Mouse (Mus musculus): ENCODE measurements around the gene Tssk6.

Tssk6 gene

GRCm38 (mm10) chr8:69887289-69888243 is 14.4 kb upstream of the Tssk6 start, which contains the start of gene Cilp2:
TSS of gene Cilp2 (minus strand) at chr8:69887687.
- no peak for DNase-seq

GRCm38 (mm10) chr8:69888244-69888866 is 13.6 kb upstream of the Tssk6 start:
- DNase-seq, result no peak

GRCm38 (mm10) chr8:69888902-69889301 is 13.1 kb upstream of the Tssk6 start:
- DNase-seq, result no peak

- DNase-seq, result peak; percentile 35
Observed at GRCm38 (mm10) chr8:69890813-69891241, 11.2 kb upstream of the Tssk6 start.

- peak; percentile 37 to 50 for DNase-seq
Observed at GRCm38 (mm10) chr8:69893863-69894262, 8.1 kb upstream of the Tssk6 start.

- DNase-seq, result no peak
Observed at GRCm38 (mm10) chr8:69894836-69895332, 7.1 kb upstream of the Tssk6 start.

GRCm38 (mm10) chr8:69895772-69896451 is 6.1 kb upstream of the Tssk6 start:
- DNase-seq, result no peak

- no peak for DNase-seq
Observed at GRCm38 (mm10) chr8:69897857-69898256, 4.1 kb upstream of the Tssk6 start.

- DNase-seq, result no peak
Observed at GRCm38 (mm10) chr8:69899876-69900275, 2.1 kb upstream of the Tssk6 start.

GRCm38 (mm10) chr8:69900895-69901451 is 1.0 kb upstream of the Tssk6 start:
- DNase-seq, result no peak

- DNase-seq, result peak; percentile 96 to 98
Observed at GRCm38 (mm10) chr8:69901484-69902162, 361 bp upstream of the Tssk6 start.

GRCm38 (mm10) chr8:69903063-69903542 is 1.1 kb downstream of the Tssk6 start:
- DNase-seq, result peak; percentile 98 to 99

GRCm38 (mm10) chr8:69904096-69904495 is 2.1 kb downstream of the Tssk6 start:
- no peak for DNase-seq

GRCm38 (mm10) chr8:69906260-69906659 is 4.3 kb downstream of the Tssk6 start:
- DNase-seq, result no peak

GRCm38 (mm10) chr8:69907106-69907505 is 5.1 kb downstream of the Tssk6 start:
- no peak for DNase-seq

- no peak for DNase-seq
Observed at GRCm38 (mm10) chr8:69911917-69912316, 9.9 kb downstream of the Tssk6 start.

GRCm38 (mm10) chr8:69912478-69913074 is 10.6 kb downstream of the Tssk6 start:
- DNase-seq, result no peak

GRCm38 (mm10) chr8:69914526-69914925 is 12.5 kb downstream of the Tssk6 start:
- no peak for DNase-seq

GRCm38 (mm10) chr8:69915748-69916147 is 13.8 kb downstream of the Tssk6 start:
- no peak for DNase-seq

GRCm38 (mm10) chr8:69918506-69918905 is 16.5 kb downstream of the Tssk6 start:
- no peak for DNase-seq

GRCm38 (mm10) chr8:69919010-69919409 is 17.0 kb downstream of the Tssk6 start:
- peak; percentile 59 to 64 for DNase-seq

All from thymus, postnatal 36 days (tissue).